Mouse (Mus musculus) left cerebral cortex, adult 2 months (tissue): ENCODE results near the gene Il1f6. TPM values are rescaled to one million over a fixed set of nuclear protein-coding genes. Genes with fewer than 3 reads are reported as not detected.
"Not testable (repeated sequence)": the region's sequence is repeated elsewhere in the genome, so short reads cannot be mapped to it uniquely, and the experiment has no call there.

Experiments
- DNase-seq, 2 experiments: peaks; one replicate each; pipeline ENCODE4 v3.0.0; 2021 to 2022; ENCODE audit warnings: low spot score in 2 of 2, mixed read lengths in 1 of 2; ENCODE audit errors: extremely low spot score in 1 of 2
- H3K27ac ChIP-seq: fragments of 200-600 bp; 2 replicates; pipeline ENCODE4 v1.8.1; 2022
- H3K4me3 ChIP-seq: fragments of 200-600 bp; 2 replicates; pipeline ENCODE4 v1.8.1; 2022
- CTCF ChIP-seq: fragments of 200-600 bp; IDR thresholded peaks from 2 replicates; pipeline ENCODE4 v1.8.1; 2022; ENCODE audit warnings: antibody characterized with exemption, mild to moderate bottlenecking, moderate library complexity
- intact Hi-C: fragments of 180-260 bp; cut with DNase I; formaldehyde crosslinking; loops from one replicate; pipeline ENCODE4 v1.15.1; 2025
- long read RNA-seq, 2 experiments: library from polyadenylated mRNA; stranded (forward); transcript quantifications; one replicate each; pipeline ENCODE4 v2.0.0; 2021; ENCODE audit warnings: borderline mapping rate in 2 of 2
- total RNA-seq, 2 experiments: library from RNA; stranded (reverse); gene quantifications; 2 replicates each; pipeline ENCODE4 v1.2.3; 2021

Il1f6 gene
- not detected for total RNA-seq
- long read RNA-seq, experiment 1 = 0 reads
- long read RNA-seq, experiment 2 = 0 reads

GRCm38 (mm10) chr2:24215118-24215517 lies at the start of gene Il1f6:
Gene Il1f6 (plus strand): TSS chr2:24215418.
- no peak within 1 kb of the TSS for H3K27ac ChIP-seq
- intact Hi-C loops = no loop called here
- H3K4me3 ChIP-seq = no peak within 1 kb of the TSS
- no peak for DNase-seq
- TF ChIP-seq CTCF = no peak

GRCm38 (mm10) chr2:24181683-24182331 lies 33.4 kb upstream of the Il1f6 start:
- H3K4me3 ChIP-seq, H3K27ac ChIP-seq: not testable (repeated sequence)
- intact Hi-C loops = loop anchor here (5.0 kb wide), 1 partner anchor 870 kb away; no protein-coding TSS in a partner anchor
- peak; percentile 50 for TF ChIP-seq CTCF
- peak; percentile 19 to 55 for DNase-seq

GRCm38 (mm10) chr2:24182423-24183147 lies 32.6 kb upstream of the Il1f6 start:
- not testable (repeated sequence) for DNase-seq, H3K27ac ChIP-seq, H3K4me3 ChIP-seq
- intact Hi-C loops = loop anchor here (5.0 kb wide), 1 partner anchor 870 kb away; no protein-coding TSS in a partner anchor

- not testable (repeated sequence) for H3K27ac ChIP-seq, DNase-seq, H3K4me3 ChIP-seq
- intact Hi-C loops = loop anchor here (5.0 kb wide), 1 partner anchor 872 kb away; no protein-coding TSS in a partner anchor
Observed at GRCm38 (mm10) chr2:24184092-24184491, 31.1 kb upstream of the Il1f6 start.

- H3K27ac ChIP-seq = no peak within 1 kb of the TSS
- no peak for TF ChIP-seq CTCF
- no peak within 1 kb of the TSS for H3K4me3 ChIP-seq
- DNase-seq = no peak
- intact Hi-C loops = no loop called here
Observed at GRCm38 (mm10) chr2:24186176-24186575, 29.0 kb upstream of the Il1f6 start, which contains the start of gene Il1f9. Gene Il1f9 (plus strand): TSS chr2:24186476.

GRCm38 (mm10) chr2:24187585-24187984 lies 27.6 kb upstream of the Il1f6 start:
- Histone ChIP-seq H3K4me3 (no peak overlapping the region), H3K27ac (no peak overlapping the region)
- intact Hi-C loops = no loop called here
- TF ChIP-seq CTCF = no peak
- DNase-seq = no peak

- no peak overlapping the region for H3K27ac ChIP-seq
- H3K4me3 ChIP-seq = no peak overlapping the region
- peak; percentile 6 for TF ChIP-seq CTCF
- intact Hi-C loops = no loop called here
- no peak for DNase-seq
Observed at GRCm38 (mm10) chr2:24188189-24188588, 27.0 kb upstream of the Il1f6 start.

- no peak overlapping the region for H3K27ac ChIP-seq
- no peak for TF ChIP-seq CTCF
- no peak overlapping the region for H3K4me3 ChIP-seq
- no peak for DNase-seq
- intact Hi-C loops = no loop called here
Observed at GRCm38 (mm10) chr2:24227191-24227590, 12.0 kb downstream of the Il1f6 start.

GRCm38 (mm10) chr2:24267503-24267902 lies 52.3 kb downstream of the Il1f6 start:
- no peak for TF ChIP-seq CTCF
- Histone ChIP-seq H3K27ac (no peak overlapping the region), H3K4me3 (no peak overlapping the region)
- intact Hi-C loops = no loop called here
- DNase-seq = no peak

- Histone ChIP-seq H3K4me3 (no peak overlapping the region), H3K27ac (no peak overlapping the region)
- TF ChIP-seq CTCF = no peak
- intact Hi-C loops = no loop called here
- no peak for DNase-seq
Observed at GRCm38 (mm10) chr2:24273619-24274018, 58.4 kb downstream of the Il1f6 start.

- H3K27ac ChIP-seq = no peak overlapping the region
- DNase-seq = no peak
- TF ChIP-seq CTCF = no peak
- intact Hi-C loops = no loop called here
- H3K4me3 ChIP-seq = no peak overlapping the region
Observed at GRCm38 (mm10) chr2:24275146-24275545, 59.9 kb downstream of the Il1f6 start.

Other genes starting within 250 kb of the Il1f6 start
- gene Hnmt, start 166.0 kb upstream of the Il1f6 start, total RNA-seq = 10 to 100 TPM; 19.2 to 19.3 TPM
- gene Tbpl2, start 118.8 kb upstream of the Il1f6 start, total RNA-seq = not detected
- not detected for gene Il1f8, start 62.3 kb upstream of the Il1f6 start, total RNA-seq
- gene Il1f9, start 28.9 kb upstream of the Il1f6 start, total RNA-seq = not detected
- gene Il1f5, start 61.5 kb downstream of the Il1f6 start, total RNA-seq = not detected
- not detected for gene Il1f10, start 75.8 kb downstream of the Il1f6 start, total RNA-seq
- not detected for gene Il1rn, start 121.4 kb downstream of the Il1f6 start, total RNA-seq
- under 1 TPM; 0.47 to 0.48 TPM for gene Psd4, start 152.2 kb downstream of the Il1f6 start, total RNA-seq